Mouse (Mus musculus) liver, embryonic 13.5 days (tissue): ENCODE data around the gene Lmo3. TPM values are rescaled to one million over a fixed set of nuclear protein-coding genes. Genes with fewer than 3 reads are reported as not detected.

ENCODE experiments used
- ATAC-seq: fragments of 200-750 bp; cut with Nextera tagmentation; 2 replicates; pipeline ENCODE4 v1.8.0; 2017; ENCODE audit warnings: low read depth, mild to moderate bottlenecking, moderate number of reproducible peaks, moderate library complexity
- DNase-seq: peaks from one replicate; pipeline ENCODE4 v3.0.0; 2022
- H3K27ac ChIP-seq: fragments of 300-500 bp; sonication (generic); 2 replicates; pipeline ENCODE4 v1.5.1; 2015; ENCODE audit warnings: moderate library complexity, mild to moderate bottlenecking, inconsistent platforms
- H3K27me3 ChIP-seq: fragments of 300-500 bp; sonication (generic); 2 replicates; pipeline ENCODE4 v1.6.1; 2015; ENCODE audit warnings: mild to moderate bottlenecking, inconsistent platforms
- H3K36me3 ChIP-seq: fragments of 300-500 bp; sonication (generic); 2 replicates; pipeline ENCODE4 v1.6.1; 2015; ENCODE audit warnings: mild to moderate bottlenecking, inconsistent platforms
- H3K4me1 ChIP-seq: fragments of 300-500 bp; sonication (generic); replicated peaks from 2 replicates; pipeline ENCODE4 v1.6.1; 2015; ENCODE audit warnings: inconsistent platforms
- H3K4me2 ChIP-seq: fragments of 300-500 bp; sonication (generic); 2 replicates; pipeline ENCODE4 v1.6.1; 2015; ENCODE audit warnings: inconsistent platforms, mild to moderate bottlenecking, moderate library complexity
- H3K4me3 ChIP-seq: fragments of 300-500 bp; sonication (generic); replicated peaks from 2 replicates; pipeline ENCODE4 v1.5.1; 2015; ENCODE audit warnings: mild to moderate bottlenecking, inconsistent platforms
- H3K9ac ChIP-seq: fragments of 300-500 bp; sonication (generic); 2 replicates; pipeline ENCODE4 v1.6.1; 2015; ENCODE audit warnings: mild to moderate bottlenecking, inconsistent platforms
- H3K9me3 ChIP-seq: fragments of 300-500 bp; sonication (generic); replicated peaks from 2 replicates; pipeline ENCODE4 v1.6.1; 2016; ENCODE audit warnings: inconsistent platforms
- WGBS: fragments of 180-500 bp; shearing (Covaris S2); methylation state at CpG from one replicate; pipeline ENCODE4 v1.1.7; 2015; ENCODE audit not compliant: insufficient replicate concordance; 5-methylcytosine and 5-hydroxymethylcytosine counted together
- polyA plus RNA-seq: library from polyadenylated mRNA; unstranded; fragments of >200 nt; fragmentation: Nextera tagmentation; extraction: Ambion mirVana; gene quantifications from 2 replicates; pipeline ENCODE4 v1.2.1, GENCODE M21; 2015

Gene Lmo3
- 0.21 TPM in 1 of 2 replicates, not detected in the other for polyA plus RNA-seq

- no peak for DNase-seq
- no peak within 1 kb of the TSS for H3K9ac ChIP-seq
- H3K27ac ChIP-seq: no peak within 1 kb of the TSS
- no peaks in the 10 kb centered on the region for H3K27me3 ChIP-seq
- H3K4me1 ChIP-seq: no peaks in the 10 kb centered on the region
- no peak for ATAC-seq
- H3K4me3 ChIP-seq: no peak within 1 kb of the TSS
- H3K9me3 ChIP-seq: no peaks in the 10 kb centered on the region
- WGBS: 68% methylated on average over 13 of the region's 13 CpGs
- H3K4me2 ChIP-seq: no peak within 1 kb of the TSS
- H3K36me3 ChIP-seq: no peaks in the 10 kb centered on the region
These were observed at the start of gene Lmo3 for GRCm38 (mm10) chr6:138581734-138582505. Gene Lmo3 (minus strand): TSS chr6:138581968.

- Histone ChIP-seq H3K4me1 (no peaks in the 10 kb centered on the region), H3K27ac (no peak overlapping the region), H3K9me3 (no peaks in the 10 kb centered on the region; the same call in 1 of the 2 replicates), H3K4me2 (no peak overlapping the region), H3K4me3 (no peak overlapping the region), H3K9ac (no peak overlapping the region), H3K27me3 (no peaks in the 10 kb centered on the region), H3K36me3 (no peaks in the 10 kb centered on the region)
- DNase-seq: no peak
- no peak for ATAC-seq
These were observed 39.0 kb upstream of the Lmo3 start for GRCm38 (mm10) chr6:138620786-138621185.

DNA sequence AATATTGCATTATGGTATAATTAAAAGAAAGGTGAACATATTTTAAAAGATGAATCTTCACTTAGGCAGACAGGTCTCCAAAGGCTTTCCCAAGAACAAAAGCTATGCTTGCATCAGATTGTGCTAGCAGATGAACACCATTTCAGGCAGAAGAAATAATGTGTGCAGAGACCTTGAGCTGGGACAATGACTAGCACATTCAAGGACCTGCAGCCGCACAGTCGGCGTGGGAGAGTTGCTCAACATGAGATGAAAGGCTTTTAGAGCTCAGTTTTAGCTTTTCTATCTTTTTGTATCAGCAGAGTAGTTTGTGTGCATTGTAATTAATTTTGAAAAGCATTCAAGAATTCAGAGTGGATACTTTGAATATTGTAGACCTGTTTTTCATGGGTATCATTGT lies 36.6 kb upstream of the Lmo3 start:
- 60% methylated on average over 3 of the region's 3 CpGs for WGBS

DNA sequence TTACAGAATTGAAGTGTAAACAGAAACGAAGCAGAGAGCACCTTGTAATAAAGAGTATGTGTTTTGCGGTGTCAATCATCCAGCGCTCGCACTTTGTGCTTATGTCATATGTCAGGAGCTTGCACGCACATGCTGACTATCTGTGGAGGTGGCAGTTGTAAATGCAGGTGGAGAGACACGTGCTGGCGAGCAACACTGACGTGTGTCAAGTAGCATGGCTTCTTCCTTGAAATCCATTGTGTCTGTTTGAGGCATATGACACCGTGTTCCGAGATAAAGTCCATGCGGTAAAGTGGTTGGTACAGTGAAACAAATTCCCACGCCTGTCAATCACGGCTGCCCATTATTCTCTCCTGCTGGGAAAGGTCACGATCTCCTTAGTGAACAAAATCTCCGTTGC lies 15.2 kb upstream of the Lmo3 start:
- Histone ChIP-seq H3K9me3 (no peaks in the 10 kb centered on the region; the same call in 1 of the 2 replicates), H3K27me3 (no peaks in the 10 kb centered on the region), H3K4me1 (no peaks in the 10 kb centered on the region), H3K4me3 (no peak overlapping the region), H3K36me3 (no peaks in the 10 kb centered on the region), H3K9ac (no peak overlapping the region), H3K4me2 (no peak overlapping the region), H3K27ac (no peak overlapping the region)
- DNase-seq: no peak
- no peak for ATAC-seq
- 75% methylated on average over 15 of the region's 15 CpGs for WGBS

More for the DNA sequence above, 36.6 kb upstream of the Lmo3 start:
- H3K9me3 ChIP-seq: no peaks in the 10 kb centered on the region; the same call in 1 of the 2 replicates
- H3K4me2 ChIP-seq: no peak overlapping the region
- ATAC-seq (no peak), DNase-seq (no peak)
- no peak overlapping the region for H3K9ac ChIP-seq
- H3K36me3 ChIP-seq: no peaks in the 10 kb centered on the region
- H3K4me3 ChIP-seq: no peak overlapping the region
- no peaks in the 10 kb centered on the region for H3K27me3 ChIP-seq
- no peak overlapping the region for H3K27ac ChIP-seq
- H3K4me1 ChIP-seq: no peaks in the 10 kb centered on the region

DNA sequence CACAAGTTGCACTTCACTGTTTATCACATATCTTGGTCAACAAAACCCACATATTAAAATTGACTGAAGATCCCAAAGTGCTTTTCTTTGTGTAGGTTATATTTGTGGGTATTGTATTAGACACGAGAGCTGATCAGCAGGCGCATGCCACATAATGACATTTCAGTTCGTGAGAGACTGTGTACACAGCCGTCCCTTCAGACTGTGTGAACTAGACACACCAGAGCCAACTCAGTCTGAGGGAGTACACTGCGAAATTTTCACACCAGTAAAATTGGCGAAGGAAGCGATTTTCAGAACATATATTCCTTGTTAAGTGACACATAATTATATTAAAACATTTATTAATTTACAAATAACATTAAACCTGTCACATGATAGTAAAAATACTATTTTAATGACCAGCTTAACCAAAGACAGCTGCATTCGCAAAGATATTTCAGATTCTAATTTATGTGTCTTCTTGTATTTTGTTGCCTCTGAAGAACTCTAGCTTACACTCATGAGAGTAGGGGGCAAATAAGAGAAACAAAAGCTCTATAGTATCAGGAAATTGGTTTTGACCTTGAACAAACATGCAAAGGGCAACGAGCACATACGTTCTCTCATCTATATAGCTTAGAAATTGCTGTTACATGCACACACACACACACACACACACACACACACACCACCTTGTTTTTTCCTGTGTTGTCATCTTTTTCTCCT lies 14.4 kb upstream of the Lmo3 start:
- no peak overlapping the region for H3K9ac ChIP-seq
- ATAC-seq (no peak), DNase-seq (no peak)
- no peaks in the 10 kb centered on the region for H3K36me3 ChIP-seq
- no peaks in the 10 kb centered on the region for H3K4me1 ChIP-seq
- no peak overlapping the region for H3K27ac ChIP-seq
- H3K27me3 ChIP-seq: no peaks in the 10 kb centered on the region
- H3K4me3 ChIP-seq: no peak overlapping the region
- 62% methylated on average over 10 of the region's 10 CpGs for WGBS
- H3K9me3 ChIP-seq: no peaks in the 10 kb centered on the region; the same call in 1 of the 2 replicates
- H3K4me2 ChIP-seq: no peak overlapping the region

DNA sequence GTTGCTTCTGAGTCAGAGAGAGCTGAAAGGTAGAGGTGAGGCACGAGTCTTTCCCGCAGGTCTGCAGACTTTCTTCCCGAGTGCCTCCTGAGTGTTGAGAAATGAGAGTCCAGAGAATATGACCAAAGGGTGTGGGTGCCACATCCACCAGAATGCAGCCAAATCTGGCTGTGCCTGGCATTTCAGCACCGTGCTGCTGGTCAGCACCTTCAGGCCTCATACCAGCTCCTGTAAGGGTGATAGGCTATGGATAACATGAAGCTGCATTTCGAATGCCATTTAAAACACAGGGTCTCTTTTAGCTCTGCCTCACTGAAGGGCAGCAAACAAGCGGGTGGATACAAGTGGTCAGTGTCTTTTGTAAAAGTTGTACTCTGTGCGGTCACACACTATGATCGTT lies 1.5 kb upstream of the Lmo3 start:
- Histone ChIP-seq H3K36me3 (no peaks in the 10 kb centered on the region), H3K4me2 (no peak overlapping the region), H3K9me3 (no peaks in the 10 kb centered on the region), H3K9ac (no peak overlapping the region), H3K4me3 (no peak overlapping the region), H3K27ac (no peak overlapping the region), H3K4me1 (no peaks in the 10 kb centered on the region), H3K27me3 (no peaks in the 10 kb centered on the region)
- WGBS: 59% methylated on average over 8 of the region's 8 CpGs
- no peak for ATAC-seq
- DNase-seq: no peak

- no peaks in the 10 kb centered on the region for H3K36me3 ChIP-seq
- H3K9ac ChIP-seq: no peak overlapping the region
- no peaks in the 10 kb centered on the region for H3K4me1 ChIP-seq
- no peaks in the 10 kb centered on the region for H3K9me3 ChIP-seq
- H3K4me3 ChIP-seq: no peak overlapping the region
- no peaks in the 10 kb centered on the region for H3K27me3 ChIP-seq
- H3K4me2 ChIP-seq: no peak overlapping the region
- H3K27ac ChIP-seq: no peak overlapping the region
- DNase-seq (no peak), ATAC-seq (no peak)
- WGBS: 63% methylated on average over 4 of the region's 4 CpGs
These were observed 785 bp upstream of the Lmo3 start for GRCm38 (mm10) chr6:138582506-138583000.

- H3K27me3 ChIP-seq: no peaks in the 10 kb centered on the region
- no peaks in the 10 kb centered on the region for H3K9me3 ChIP-seq
- H3K36me3 ChIP-seq: no peaks in the 10 kb centered on the region
- WGBS: 70% methylated on average over 9 of the region's 9 CpGs
- no peak overlapping the region for H3K9ac ChIP-seq
- ATAC-seq: no peak
- H3K4me3 ChIP-seq: no peak overlapping the region
- no peaks in the 10 kb centered on the region for H3K4me1 ChIP-seq
- no peak overlapping the region for H3K4me2 ChIP-seq
- no peak for DNase-seq
- no peak overlapping the region for H3K27ac ChIP-seq
These were observed 1.2 kb downstream of the Lmo3 start for GRCm38 (mm10) chr6:138580491-138581076.

- WGBS: 82% methylated on average over 2 of the region's 2 CpGs
- no peaks in the 10 kb centered on the region for H3K9me3 ChIP-seq
- no peaks in the 10 kb centered on the region for H3K4me1 ChIP-seq
- H3K4me2 ChIP-seq: no peak overlapping the region
- H3K27ac ChIP-seq: no peak overlapping the region
- DNase-seq (no peak), ATAC-seq (no peak)
- H3K27me3 ChIP-seq: no peaks in the 10 kb centered on the region
- H3K9ac ChIP-seq: no peak overlapping the region
- H3K36me3 ChIP-seq: no peaks in the 10 kb centered on the region
- no peak overlapping the region for H3K4me3 ChIP-seq
These were observed 18.4 kb downstream of the Lmo3 start for GRCm38 (mm10) chr6:138563416-138563815.

DNA sequence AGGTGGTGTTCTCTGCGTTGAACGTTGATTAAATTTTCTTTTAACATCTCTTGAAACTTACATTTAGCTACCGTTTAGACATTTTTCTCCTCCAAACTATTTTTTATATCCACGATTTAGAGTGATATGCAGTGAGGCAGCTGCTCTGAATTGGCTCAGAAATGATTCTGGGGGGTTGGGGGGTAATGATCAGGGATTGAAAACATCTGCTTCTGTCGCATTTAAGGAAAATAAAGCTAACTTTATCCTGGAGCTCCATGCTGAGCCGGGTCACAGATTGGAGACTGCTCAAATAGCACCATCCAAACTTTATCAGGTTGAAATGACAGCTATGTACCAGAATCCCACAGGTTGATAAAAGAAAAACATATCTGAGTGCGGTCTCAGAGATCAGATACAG lies 29.6 kb downstream of the Lmo3 start:
- WGBS: 60% methylated on average over 7 of the region's 7 CpGs
- H3K4me3 ChIP-seq: no peak overlapping the region
- H3K4me1 ChIP-seq: no peaks in the 10 kb centered on the region
- no peaks in the 10 kb centered on the region for H3K27me3 ChIP-seq
- no peak overlapping the region for H3K9ac ChIP-seq
- no peaks in the 10 kb centered on the region for H3K9me3 ChIP-seq
- no peak for ATAC-seq
- no peak overlapping the region for H3K27ac ChIP-seq
- no peak overlapping the region for H3K4me2 ChIP-seq
- no peaks in the 10 kb centered on the region for H3K36me3 ChIP-seq
- DNase-seq: no peak

DNA sequence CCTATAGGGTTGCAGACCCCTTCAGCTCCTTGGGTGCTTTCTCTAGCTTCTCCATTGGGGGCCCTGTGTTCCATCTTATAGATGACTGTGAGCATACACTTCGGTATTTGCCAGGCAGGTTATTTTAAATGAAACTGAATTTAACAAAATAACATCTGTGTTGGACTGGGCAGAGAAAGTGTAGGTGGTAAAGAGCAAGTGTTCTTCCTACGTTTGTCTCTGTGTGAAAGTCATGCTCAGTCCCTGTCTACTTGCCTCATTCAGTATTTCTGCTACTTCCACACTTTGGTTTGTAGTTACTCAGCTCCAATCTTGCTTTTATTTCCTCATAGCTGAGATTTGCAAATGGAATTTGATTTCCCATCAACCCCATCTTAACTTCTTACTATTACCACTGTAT lies 46.9 kb downstream of the Lmo3 start:
- H3K27me3 ChIP-seq: no peaks in the 10 kb centered on the region
- no peak overlapping the region for H3K4me3 ChIP-seq
- H3K9ac ChIP-seq: no peak overlapping the region
- H3K4me1 ChIP-seq: no peaks in the 10 kb centered on the region
- no peak overlapping the region for H3K27ac ChIP-seq
- no peak for DNase-seq
- no peak overlapping the region for H3K4me2 ChIP-seq
- ATAC-seq: no peak
- WGBS: 40% methylated on average over 2 of the region's 2 CpGs
- no peaks in the 10 kb centered on the region for H3K9me3 ChIP-seq
- no peaks in the 10 kb centered on the region for H3K36me3 ChIP-seq
